Mouse (Mus musculus) heart, embryonic 14.5 days (tissue): ENCODE data around the gene Popdc2. TPM values are rescaled to one million over a fixed set of nuclear protein-coding genes. Genes with fewer than 3 reads are reported as not detected.

Source experiments
- polyA plus RNA-seq: library from polyadenylated mRNA; unstranded; fragments of >200 nt; fragmentation: Nextera tagmentation; extraction: Ambion mirVana; gene quantifications from 2 replicates; pipeline ENCODE4 v1.2.1, GENCODE M21; 2014

The Popdc2 gene
- polyA plus RNA-seq, 1 experiment from 2014 or later = 364 TPM

Other genes with a start within 250 kb of the Popdc2 start
- not detected in 2 replicates for gene Nr1i2, start 67.4 kb upstream of the Popdc2 start, polyA plus RNA-seq
- gene Maats1, start 20.1 kb upstream of the Popdc2 start, polyA plus RNA-seq = 0.15 TPM in 1 of 2 replicates, not detected in the other
- 337 TPM in 2 replicates for gene Cox17, start 15.2 kb upstream of the Popdc2 start, polyA plus RNA-seq
- gene Gm21987, start 15.2 kb upstream of the Popdc2 start, polyA plus RNA-seq = 4.4 and 4.9 TPM in 2 replicates
- gene Pla1a, start 70.9 kb downstream of the Popdc2 start, polyA plus RNA-seq = 1.3 and 1.8 TPM in 2 replicates
- gene Adprh, start 90.5 kb downstream of the Popdc2 start, polyA plus RNA-seq = 78.7 and 90.5 TPM in 2 replicates
- gene Cd80, start 93.4 kb downstream of the Popdc2 start, polyA plus RNA-seq = 0.38 and 0.73 TPM in 2 replicates
- 34.4 and 35.8 TPM in 2 replicates for gene Timmdc1, start 160.5 kb downstream of the Popdc2 start, polyA plus RNA-seq
- gene Poglut1, start 188.0 kb downstream of the Popdc2 start, polyA plus RNA-seq = 29.1 and 30.4 TPM in 2 replicates
- gene Tmem39a, start 196.5 kb downstream of the Popdc2 start, polyA plus RNA-seq = 52.7 and 63.8 TPM in 2 replicates